Mouse (Mus musculus) layer of hippocampus, postnatal 36 days (tissue): ENCODE measurements around the gene Rasgef1b. TPM values are rescaled to one million over a fixed set of nuclear protein-coding genes. Genes with fewer than 3 reads are reported as not detected.
A peak's percentile ranks its signal among the peaks of the same experiment; 100 is the strongest.

ENCODE experiments used
- DNase-seq, 2 experiments: peaks; one replicate each; pipeline ENCODE4 v3.0.0; 2022
- total RNA-seq, 2 experiments: library from RNA; stranded (reverse); gene quantifications; 2 replicates each; pipeline ENCODE4 v1.2.3; 2021

The Rasgef1b gene
- total RNA-seq, 2 experiments from 2014 or later, result 12.4 to 13.1 TPM

DNA sequence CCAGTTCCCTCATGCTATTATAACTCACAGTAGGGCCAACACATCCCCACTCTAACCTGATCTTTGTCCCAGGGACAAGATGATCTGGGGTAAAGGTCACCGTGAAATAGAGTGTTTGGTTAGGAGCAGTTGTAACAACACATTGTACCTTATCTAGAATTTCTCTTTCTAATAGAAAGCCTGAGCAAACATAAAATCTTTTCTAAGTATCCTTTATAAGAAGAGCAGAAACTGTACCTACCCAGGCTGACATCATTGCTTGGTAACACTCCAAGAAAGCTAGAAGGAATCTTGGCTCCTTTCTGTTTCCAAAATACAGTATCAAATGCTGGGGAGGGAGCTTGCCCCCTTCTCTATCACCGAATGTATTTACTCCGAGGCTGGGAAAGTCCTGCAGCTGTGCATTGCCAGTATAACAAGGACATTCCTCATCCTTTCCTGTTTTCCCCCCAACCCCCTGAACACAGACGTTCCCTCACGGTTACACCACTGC lies 374.2 kb downstream of the Rasgef1b start:
- DNase-seq, result no peak

DNA sequence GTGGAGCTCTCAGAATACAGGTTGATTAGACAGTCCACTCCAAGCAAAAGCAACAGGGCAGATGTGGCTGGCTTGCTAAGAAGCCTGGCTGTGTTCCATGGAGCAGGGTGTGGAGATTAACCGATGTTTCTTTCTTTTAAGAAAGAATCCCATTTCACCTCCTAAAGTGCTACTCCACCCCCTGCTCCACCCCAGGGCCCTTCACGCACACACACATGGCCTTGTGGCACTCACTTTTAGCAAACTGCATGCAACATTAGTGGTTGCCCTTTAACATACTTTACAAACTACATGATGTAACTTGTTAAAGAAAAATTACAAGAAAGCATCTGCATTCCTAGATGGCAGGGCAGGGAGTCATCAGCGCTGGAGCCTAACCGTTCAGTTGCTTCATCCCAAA lies 378.8 kb downstream of the Rasgef1b start:
- no peak for DNase-seq

DNA sequence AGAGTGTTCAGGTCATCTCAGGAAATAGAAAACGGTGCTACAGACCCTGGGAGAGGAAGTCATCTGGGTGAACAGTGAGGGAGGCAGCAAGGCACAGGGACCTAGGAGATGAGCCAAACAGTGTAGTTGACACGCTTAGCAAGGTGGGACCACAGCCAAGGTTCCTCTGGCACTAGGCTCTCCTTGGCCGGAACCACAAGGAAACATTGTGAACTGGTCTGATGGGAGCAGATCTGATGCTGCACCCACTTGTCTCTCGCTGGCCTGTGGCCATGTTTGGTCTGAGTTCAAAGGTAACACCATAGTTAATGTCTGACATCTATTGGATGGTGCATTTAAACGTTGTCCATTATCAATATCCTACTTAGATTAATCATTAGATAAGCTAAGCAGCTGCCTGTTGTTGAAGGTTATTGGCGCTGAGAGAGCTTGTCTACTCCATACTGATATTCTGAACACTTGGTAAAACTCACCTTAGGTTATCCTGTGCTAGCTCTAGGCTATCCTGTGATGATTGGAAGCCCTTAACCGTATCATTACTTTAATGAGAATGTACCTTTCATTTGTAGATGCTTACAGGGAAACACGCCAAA lies 380.5 kb downstream of the Rasgef1b start:
- DNase-seq, result peak; percentile 16 to 25

DNA sequence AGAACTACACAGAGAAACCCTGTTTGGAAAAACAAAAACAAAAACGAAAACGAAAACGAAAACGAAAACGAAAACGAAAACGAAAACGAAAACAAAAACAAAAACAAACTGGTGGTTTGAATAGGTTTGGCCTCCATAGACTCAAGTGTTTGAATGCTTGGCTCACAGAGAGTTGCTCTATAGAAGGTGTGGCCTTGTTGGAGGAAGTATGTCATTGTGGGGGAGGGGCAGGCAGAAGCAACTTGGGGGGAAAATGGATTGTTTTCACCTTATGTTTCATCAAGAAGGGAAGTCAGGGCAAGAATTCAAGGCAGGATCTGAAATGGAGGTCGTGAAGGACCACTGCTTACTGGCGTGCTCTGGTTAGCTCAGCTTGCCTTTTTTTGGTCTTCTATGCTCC lies 386.3 kb downstream of the Rasgef1b start:
- DNase-seq, result no peak

DNA sequence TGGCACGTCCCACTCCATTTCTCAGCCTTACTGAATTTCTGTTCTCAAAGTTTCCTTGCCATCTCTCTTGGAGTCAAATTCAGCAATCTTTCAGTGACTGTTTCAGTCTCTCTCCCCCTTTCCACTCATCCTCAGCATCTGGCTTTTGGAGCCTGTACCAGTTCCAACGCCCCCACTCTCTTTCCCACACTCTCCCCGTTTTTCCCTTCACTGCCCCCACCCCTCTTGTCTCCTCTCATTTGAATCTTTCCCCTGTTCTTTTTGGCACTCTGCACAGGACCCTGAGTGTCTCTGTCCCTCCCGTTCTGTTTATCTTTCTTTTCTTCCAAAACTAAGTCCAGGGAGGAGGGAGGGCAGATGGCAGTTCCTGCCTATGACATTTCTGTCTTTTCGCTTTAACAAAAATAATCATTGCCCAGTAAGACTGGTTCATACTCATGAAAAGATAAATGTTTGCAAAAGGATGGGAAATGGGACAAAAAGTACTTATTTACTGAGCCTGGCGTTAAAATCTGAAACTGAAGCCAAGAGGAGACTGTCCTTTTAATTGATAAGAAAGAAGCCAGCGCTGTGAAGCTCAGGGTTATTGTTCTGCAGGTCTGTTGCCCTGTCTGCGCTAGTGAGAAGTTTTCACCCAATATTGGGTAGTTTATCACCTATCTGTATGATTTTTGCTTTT lies 388.4 kb downstream of the Rasgef1b start:
- DNase-seq, result no peak

DNA sequence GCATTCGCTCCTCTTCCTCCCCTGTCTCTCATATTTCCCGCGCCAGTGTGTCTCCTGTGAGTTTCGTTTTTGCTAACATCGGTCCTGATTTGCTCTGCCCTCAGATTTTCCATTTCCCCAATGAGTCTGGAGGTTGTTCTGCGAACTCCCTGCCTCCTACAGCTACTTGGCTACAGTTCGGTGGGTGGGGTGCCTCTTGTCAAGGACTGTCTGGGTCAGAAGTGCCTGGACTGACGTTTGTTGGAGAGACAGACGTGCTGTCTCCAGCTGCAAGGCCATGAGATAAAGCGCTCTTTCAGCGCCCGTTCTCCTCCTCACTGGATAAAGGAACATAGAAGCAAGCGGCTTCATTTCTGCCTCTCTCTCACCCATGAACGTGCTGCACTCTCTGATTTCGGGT lies 389.1 kb downstream of the Rasgef1b start:
- peak; percentile 20 to 21 for DNase-seq

DNA sequence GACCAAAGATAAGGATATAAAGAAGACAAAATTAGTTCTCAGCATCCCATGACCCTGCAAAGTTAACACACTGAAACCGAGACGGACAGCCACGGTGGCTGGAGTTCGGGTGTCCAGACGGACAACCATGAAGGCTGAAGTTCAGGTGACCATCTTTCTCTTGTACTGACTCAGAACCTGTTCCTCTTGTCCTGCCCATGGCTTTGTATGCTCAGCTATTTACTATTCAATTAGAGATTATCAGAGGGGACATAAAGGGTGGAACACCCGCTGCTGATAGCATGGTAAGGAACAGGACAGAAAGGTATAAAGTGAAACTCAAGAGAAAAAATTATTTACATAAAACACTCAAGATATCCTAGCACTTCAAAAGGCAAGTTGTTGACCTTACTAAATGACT lies 390.0 kb downstream of the Rasgef1b start:
- DNase-seq, result no peak

DNA sequence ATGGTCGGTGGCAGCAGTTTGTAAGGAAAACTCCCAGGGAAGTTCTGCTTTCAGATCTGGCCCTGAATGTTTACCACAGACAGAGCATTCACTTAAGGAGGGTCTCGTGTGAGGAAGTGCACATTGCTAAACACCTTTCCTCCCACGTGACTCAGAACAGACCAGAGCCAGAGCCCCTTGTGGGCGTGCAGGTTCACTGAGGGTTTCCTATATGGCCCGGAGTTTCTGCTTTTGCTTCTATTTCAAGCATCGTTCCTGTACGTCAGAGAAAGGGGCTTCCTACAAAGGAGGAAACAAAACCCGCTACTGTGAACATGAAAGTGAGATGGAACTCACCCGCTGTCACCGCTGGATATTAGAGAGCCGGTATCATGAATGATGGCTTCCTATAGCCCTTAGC lies 392.4 kb downstream of the Rasgef1b start:
- no peak for DNase-seq

DNA sequence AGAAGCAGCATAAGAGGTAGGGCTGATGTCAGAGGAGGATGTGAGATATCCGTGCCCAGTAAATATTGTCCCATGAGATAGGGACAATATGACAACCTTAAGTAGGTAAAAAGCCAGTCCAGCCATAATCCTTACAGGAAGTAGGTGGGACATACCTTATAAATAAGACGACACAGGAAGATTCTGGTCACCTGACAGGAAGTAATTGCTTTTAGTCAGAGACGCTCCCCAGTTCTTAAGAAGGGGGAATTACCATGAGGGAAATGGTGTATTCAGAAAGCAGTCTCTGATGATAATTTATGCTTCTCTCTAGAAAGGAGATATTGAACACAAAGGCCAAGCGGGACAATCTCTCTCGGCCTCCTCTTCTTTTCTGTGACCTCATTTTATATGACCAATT lies 394.8 kb downstream of the Rasgef1b start:
- no peak for DNase-seq

DNA sequence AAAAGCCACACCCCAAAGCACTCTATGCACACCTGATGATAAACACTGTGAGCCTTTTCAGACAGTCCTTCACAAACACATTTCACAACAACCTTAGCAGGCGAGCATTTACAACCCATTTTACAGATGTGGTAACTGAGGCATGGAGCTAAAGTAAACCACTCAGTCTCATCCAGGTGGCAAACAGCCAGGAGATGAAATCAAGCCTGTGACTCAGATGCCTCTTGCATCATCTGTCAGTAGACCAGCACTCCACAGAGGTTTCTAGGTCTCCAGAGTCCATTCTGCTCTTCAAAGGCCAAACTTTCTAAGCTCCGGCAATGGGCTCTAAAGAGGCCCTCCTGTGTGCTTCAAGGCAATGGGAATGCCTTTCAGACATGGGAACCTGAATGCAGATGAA lies 396.8 kb downstream of the Rasgef1b start:
- no peak for DNase-seq

DNA sequence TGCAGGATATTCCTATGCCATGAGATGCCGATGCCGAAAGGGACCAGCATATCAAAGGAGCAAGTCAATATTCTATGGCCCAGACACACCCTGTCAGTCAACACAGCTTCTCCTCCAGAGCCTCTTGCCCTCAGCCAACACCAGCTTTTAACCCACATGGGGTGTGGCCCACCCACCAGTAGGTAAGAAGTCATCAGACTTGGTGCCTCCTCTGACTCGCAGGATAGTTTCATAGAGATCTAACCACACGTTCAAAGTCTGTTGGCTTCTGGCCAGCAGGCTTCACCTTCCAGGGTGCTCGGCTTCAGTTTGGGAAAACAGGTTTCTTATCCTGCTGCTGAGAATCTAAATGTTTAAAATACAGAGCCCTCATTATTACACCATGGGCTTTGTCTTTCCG lies 399.8 kb downstream of the Rasgef1b start:
- DNase-seq, result no peak

DNA sequence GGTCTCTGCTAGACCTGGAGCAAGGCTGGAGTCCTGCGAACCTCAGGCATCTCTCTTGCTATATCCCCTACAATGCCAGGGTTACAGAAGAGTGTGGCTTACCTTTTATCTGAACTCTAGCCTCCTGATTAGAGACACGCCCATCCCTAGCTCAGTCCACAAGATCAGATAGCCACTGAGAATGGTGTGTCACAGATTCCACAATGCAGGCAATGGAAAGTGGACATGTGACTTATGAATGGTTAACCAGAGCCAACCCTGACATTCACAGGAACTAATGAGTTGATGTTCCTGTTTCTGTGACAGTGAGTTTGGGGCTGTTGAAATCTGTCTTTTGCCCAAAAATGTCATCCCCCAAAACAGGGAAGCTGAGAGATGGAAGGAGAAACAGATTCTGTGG lies 401.8 kb downstream of the Rasgef1b start:
- no peak for DNase-seq

DNA sequence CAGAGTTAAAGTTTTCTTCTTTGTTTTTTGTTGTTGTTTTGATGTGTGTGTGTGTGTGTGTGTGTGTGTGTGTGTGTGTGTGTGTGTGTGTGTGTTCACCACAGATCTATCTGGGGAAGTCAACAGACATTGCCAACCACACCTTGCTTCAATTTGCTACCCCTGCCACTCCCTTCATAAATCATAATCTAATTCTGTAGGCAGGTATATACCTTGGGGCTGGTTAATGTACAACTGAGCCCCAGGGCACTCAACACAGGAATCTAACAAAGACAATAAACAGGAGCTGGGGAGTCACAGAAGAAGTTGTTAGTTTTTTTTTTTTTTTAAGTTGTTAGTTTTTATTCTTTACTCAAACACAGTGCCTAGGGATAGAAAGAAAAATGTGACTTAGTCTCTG lies 403.6 kb downstream of the Rasgef1b start:
- no peak for DNase-seq

DNA sequence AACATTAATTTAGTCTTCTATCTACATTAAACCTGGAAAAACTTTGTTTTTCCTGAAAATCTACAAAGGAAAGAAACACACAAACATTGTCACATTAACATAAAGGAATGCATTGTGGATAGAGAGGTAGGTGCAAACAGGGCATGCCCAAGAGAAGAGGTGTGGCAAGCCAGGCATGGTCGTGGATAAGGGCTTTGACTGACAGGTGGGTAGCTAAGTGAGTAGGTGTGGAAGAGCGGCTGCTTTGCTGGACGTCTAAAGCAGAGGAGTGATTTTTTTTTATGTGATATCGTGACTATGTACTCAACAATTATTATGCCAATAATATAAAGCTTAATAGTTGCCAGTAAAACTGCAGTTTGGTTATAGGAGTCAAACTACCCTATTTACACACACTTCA lies 408.1 kb downstream of the Rasgef1b start:
- no peak for DNase-seq

DNA sequence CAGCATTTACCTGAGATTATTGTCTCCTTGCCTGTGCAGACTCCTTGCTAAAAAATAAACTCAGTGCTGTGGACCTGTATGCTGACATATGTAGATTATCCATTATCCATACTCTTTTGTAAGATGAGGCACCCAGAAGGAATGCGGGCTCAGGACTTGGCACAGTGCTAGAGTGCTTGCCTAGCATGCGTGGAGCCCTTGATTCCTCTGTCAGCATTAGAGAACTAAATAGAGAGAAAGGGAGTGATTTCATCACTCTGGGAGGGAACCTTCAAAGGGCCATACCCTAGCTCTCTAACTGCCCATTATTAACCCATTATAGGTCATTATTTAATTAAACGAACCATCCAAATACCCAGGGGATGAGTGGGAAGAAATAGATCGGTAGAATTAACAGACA lies 430.9 kb downstream of the Rasgef1b start:
- DNase-seq, result no peak

DNA sequence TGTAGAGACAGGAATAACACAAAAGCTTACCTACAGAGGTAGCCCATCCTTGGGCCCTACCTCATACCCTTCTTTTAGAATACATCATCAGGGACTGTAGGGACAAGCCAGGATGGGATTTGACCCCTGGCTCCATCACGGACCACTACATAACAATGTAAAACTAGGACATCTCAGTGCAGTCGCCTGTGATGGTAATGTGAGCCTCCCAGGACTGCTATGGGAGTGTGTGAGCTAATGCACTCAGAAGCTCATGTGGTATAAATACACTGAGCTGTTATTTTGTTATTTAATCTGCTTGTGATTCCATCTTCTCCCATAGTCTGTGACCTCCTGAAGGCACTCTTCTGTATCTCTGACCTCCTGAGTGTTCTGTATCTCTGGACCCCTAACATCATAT lies 432.5 kb downstream of the Rasgef1b start:
- DNase-seq, result no peak

DNA sequence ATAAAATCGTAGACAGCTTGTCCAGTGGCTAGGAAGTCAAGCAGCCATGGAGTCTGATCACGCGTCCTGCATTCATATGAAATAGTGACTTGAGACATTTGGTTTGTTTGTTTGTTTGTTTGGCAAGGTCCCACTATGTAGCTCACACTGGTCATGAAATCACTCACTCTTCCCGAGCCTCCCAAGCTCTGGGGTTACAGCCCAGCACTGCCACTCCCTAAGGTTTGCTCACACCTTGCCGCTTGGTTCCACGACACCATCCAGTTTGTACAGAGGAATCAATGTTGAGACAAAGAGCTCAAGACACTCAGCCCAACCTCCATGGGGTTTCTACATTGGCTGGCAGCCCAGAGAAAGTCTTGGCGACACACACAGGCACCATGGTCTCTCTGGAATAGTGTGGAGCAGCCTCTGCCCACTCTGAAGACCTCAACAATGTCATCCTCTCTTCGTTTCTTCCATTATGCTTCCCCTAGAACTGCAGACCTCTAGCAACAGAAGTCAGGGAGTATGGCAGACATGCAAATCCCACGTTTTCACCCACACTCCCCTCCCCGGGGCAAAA lies 436.5 kb downstream of the Rasgef1b start:
- no peak for DNase-seq

DNA sequence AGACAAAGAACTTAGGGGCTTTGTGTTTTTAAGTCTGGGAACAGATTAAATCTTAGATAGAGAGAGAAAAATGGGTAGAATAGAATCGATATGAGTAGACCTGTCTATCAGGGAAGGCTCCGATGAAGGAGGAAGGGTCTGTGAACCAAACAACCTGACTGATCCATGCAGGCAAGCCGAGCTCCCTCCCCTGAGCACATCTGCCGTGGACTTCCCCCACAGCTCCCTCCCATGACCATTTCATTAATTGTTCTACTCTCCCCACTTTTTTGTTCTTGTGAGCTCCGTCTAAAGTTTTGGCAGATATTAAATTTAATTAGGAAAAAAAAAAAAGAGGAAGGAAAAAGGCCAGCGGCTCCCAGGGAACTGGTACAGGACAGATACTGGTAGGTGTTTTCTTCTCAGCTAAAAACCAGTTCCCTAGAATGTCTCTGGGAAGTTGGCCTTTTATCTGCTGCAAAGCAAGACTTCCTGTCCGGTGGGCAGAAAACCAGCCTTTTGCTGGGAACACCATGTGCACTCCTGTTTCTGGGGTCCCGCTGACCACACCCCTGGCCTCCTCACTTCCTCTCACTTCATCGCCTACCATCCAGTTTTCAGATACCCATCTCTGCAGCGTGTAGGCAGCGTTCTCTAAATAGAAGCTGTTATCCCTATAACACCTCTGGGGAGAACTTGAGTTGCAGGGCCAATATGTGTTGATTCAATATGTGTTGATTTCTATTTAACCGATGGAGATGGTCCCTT lies 437.6 kb downstream of the Rasgef1b start:
- DNase-seq, result no peak

DNA sequence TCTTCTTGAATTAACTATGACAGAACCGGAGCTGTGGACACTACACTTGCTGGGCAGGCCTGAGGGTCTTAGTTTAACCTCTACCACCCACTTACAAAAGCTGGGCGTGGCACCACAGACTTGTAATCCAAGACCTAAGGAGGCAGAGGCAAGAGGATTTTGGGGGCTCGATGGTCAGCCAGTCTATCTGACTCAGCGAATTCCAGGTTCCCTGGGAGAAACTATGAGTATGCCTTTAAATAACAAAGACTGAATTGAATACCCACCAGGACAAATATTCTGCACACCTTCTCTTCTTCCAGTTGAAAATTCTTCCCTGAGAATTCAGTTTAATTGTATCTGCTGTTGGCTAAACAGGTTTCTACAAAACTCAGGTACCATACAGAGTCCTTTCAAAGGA lies 440.6 kb downstream of the Rasgef1b start:
- no peak for DNase-seq

DNA sequence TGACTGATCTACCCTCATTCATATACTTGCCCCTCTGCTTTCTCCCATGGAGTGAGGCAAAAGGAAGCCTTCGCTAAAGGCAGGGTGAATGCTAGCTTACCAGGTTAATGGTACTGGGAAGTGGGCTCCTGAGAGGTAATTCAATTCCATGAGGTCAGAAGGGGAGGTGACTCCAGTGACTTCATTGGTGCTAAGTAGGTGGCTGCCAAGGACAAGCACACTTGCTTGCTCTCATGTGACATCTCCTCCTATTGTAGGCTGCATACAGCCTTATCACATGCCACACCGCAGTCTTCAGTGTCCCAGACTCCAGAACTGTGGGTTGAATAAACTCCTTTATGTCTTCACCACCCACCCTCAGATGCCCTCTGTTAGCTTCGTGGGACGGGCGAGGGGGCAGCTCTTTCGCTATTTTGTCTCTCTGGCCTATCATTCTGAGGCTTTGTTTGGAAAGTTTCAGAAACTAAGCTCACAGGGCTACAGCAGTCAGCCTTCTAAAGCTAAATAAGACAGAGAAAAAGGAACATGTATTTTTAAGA lies 441.1 kb downstream of the Rasgef1b start:
- no peak for DNase-seq

DNA sequence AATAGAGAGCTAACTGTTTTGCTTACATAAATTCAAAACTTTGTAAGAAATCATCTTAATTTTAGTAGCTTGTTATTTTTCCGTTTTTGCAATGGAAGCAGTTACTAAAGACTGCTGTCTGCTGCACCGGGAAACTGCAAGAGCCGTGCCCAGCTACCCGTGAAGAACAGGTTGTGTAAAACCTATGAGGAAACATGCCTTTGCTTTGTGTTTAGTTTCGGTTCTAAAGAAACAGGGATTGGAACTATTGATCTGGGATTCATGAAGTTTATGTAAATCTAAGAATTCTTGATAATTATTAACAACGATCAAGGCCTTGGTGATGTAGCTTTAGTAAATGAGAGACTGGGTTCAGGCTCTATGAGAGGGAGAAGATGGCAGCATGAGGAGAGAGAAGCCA lies 442.3 kb downstream of the Rasgef1b start:
- DNase-seq, result no peak

DNA sequence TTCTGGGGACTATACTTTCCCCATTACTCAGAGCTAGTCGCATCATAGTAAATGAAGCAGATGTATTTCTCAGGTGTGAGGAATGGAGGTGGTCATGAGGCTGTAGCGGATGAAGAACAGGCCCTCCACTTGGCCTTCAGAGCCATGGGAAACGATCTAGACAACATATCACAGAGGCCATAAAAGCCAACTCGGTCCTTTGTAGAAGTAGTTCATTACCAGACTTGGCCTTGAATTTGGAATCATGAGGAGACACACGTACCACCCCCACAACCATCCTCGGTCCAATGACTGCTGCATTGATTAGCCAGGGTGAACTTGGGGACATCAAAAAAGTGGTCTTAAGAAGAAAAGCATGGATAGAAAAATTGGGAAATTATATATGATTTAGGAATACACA lies 442.8 kb downstream of the Rasgef1b start:
- DNase-seq, result no peak

DNA sequence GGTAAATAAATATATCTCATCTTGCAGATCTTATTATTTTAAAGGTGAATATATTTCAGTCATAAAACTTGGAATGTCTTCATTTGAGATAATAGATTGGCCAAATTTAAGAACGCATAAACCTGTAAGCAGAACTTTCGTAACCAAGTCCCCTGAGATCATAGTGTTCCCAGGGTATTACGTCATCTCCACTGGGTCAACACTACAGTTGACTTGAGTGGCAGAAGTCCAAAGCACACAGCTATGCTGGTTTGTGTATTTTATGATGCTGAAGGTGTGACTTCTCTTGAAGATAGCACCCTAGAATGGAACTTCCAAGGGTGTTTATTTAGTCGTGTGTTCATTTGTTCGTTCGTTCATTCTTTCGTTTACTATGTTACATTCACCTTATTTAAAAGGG lies 444.5 kb downstream of the Rasgef1b start:
- DNase-seq, result no peak
